Mouse (Mus musculus): ENCODE results near the gene Elovl2. TPM values are rescaled to one million over a fixed set of nuclear protein-coding genes. Genes with fewer than 3 reads are reported as not detected.
A peak's percentile ranks its signal among the peaks of the same experiment; 100 is the strongest.
"Not testable (repeated sequence)": the region's sequence is repeated elsewhere in the genome, so short reads cannot be mapped to it uniquely, and the experiment has no call there.

Elovl2 gene
- polyA plus RNA-seq, 2 experiments: 2.3 to 2.5 TPM

- Histone ChIP-seq H3K9me3 (ENCODE audit: control insufficient read depth, low read length) (no peaks in the 10 kb centered on the region), H3K4me1 (ENCODE audit: control insufficient read depth, insufficient read depth, low read length) (no peaks in the 10 kb centered on the region), H3K27me3 (ENCODE audit: control insufficient read depth, insufficient read depth, low read length) (no peaks in the 10 kb centered on the region), H3K4me2 (replicated peaks; ENCODE audit: low read depth, low read length, severe bottlenecking) (no peak overlapping the region), H3K4me3 (replicated peaks; ENCODE audit: low read length) (no peak overlapping the region), H3K36me3 (ENCODE audit: control insufficient read depth, insufficient read depth, low read length) (no peaks in the 10 kb centered on the region), H3K27ac (replicated peaks; ENCODE audit: low read depth, low read length) (no peak overlapping the region), H3K9ac (ENCODE audit: low read depth, low read length, severe bottlenecking) (no peak overlapping the region)
- DNase-seq (ENCODE audit: low spot score) (no peak), ATAC-seq (ENCODE audit: low FRiP score, low read depth) (no peak)
- 88% methylated on average over 3 of the region's 3 CpGs for WGBS
- TF ChIP-seq POLR2A (IDR thresholded peaks at IDR 0.05; ENCODE audit: borderline replicate concordance, extremely low read depth, insufficient read depth, insufficient read length): no peak
Observed at GRCm38 (mm10) chr13:41256962-41257361, 36.8 kb upstream of the Elovl2 start.

- Histone ChIP-seq H3K9me3 (ENCODE audit: control insufficient read depth, low read length) (no peaks in the 10 kb centered on the region), H3K4me2 (replicated peaks; ENCODE audit: low read depth, low read length, severe bottlenecking) (no peak overlapping the region), H3K4me3 (replicated peaks; ENCODE audit: low read length) (no peak overlapping the region), H3K27me3 (ENCODE audit: control insufficient read depth, insufficient read depth, low read length) (no peaks in the 10 kb centered on the region), H3K36me3 (ENCODE audit: control insufficient read depth, insufficient read depth, low read length) (no peaks in the 10 kb centered on the region), H3K4me1 (ENCODE audit: control insufficient read depth, insufficient read depth, low read length) (0 out of 2 replicates have a peak, but pooled peaks cover under 1% of the 10 kb centered on the region), H3K9ac (ENCODE audit: low read depth, low read length, severe bottlenecking) (no peak overlapping the region), H3K27ac (replicated peaks; ENCODE audit: low read depth, low read length) (no peak overlapping the region)
- 92% methylated on average over 5 of the region's 5 CpGs for WGBS
- ATAC-seq (ENCODE audit: low FRiP score, low read depth) (no peak), DNase-seq (ENCODE audit: low spot score) (no peak)
- TF ChIP-seq POLR2A (IDR thresholded peaks at IDR 0.05; ENCODE audit: borderline replicate concordance, extremely low read depth, insufficient read depth, insufficient read length): no peak
Observed at GRCm38 (mm10) chr13:41256126-41256525, 35.9 kb upstream of the Elovl2 start.

GRCm38 (mm10) chr13:41252736-41253135 is 32.5 kb upstream of the Elovl2 start:
- Histone ChIP-seq H3K9me3 (ENCODE audit: control insufficient read depth, low read length) (no peaks in the 10 kb centered on the region), H3K36me3 (ENCODE audit: control insufficient read depth, insufficient read depth, low read length) (no peaks in the 10 kb centered on the region), H3K4me2 (replicated peaks; ENCODE audit: low read depth, low read length, severe bottlenecking) (no peak overlapping the region), H3K27ac (replicated peaks; ENCODE audit: low read depth, low read length) (no peak overlapping the region), H3K4me1 (ENCODE audit: control insufficient read depth, insufficient read depth, low read length) (0 out of 2 replicates have a peak, but pooled peaks cover 5% of the 10 kb centered on the region), H3K9ac (ENCODE audit: low read depth, low read length, severe bottlenecking) (no peak overlapping the region), H3K4me3 (replicated peaks; ENCODE audit: low read length) (no peak overlapping the region), H3K27me3 (ENCODE audit: control insufficient read depth, insufficient read depth, low read length) (no peaks in the 10 kb centered on the region)
- 95% methylated on average over 7 of the region's 7 CpGs for WGBS
- DNase-seq (ENCODE audit: low spot score): no peak
- TF ChIP-seq POLR2A (IDR thresholded peaks at IDR 0.05; ENCODE audit: borderline replicate concordance, extremely low read depth, insufficient read depth, insufficient read length): no peak
- ATAC-seq (ENCODE audit: low FRiP score, low read depth): no peak

GRCm38 (mm10) chr13:41252141-41252540 is 31.9 kb upstream of the Elovl2 start:
- H3K4me3 ChIP-seq (replicated peaks; ENCODE audit: low read length): no peak overlapping the region
- WGBS: 80% methylated on average over 6 of the region's 6 CpGs
- H3K27ac ChIP-seq (replicated peaks; ENCODE audit: low read depth, low read length): no peak overlapping the region
- no peaks in the 10 kb centered on the region for H3K9me3 ChIP-seq (ENCODE audit: control insufficient read depth, low read length)
- H3K27me3 ChIP-seq (ENCODE audit: control insufficient read depth, insufficient read depth, low read length): no peaks in the 10 kb centered on the region
- TF ChIP-seq POLR2A (IDR thresholded peaks at IDR 0.05; ENCODE audit: borderline replicate concordance, extremely low read depth, insufficient read depth, insufficient read length): no peak
- H3K36me3 ChIP-seq (ENCODE audit: control insufficient read depth, insufficient read depth, low read length): no peaks in the 10 kb centered on the region
- H3K4me2 ChIP-seq (replicated peaks; ENCODE audit: low read depth, low read length, severe bottlenecking): no peak overlapping the region
- DNase-seq (ENCODE audit: low spot score) (no peak), ATAC-seq (ENCODE audit: low FRiP score, low read depth) (no peak)
- H3K4me1 ChIP-seq (ENCODE audit: control insufficient read depth, insufficient read depth, low read length): 0 out of 2 replicates have a peak, but pooled peaks cover 5% of the 10 kb centered on the region
- no peak overlapping the region for H3K9ac ChIP-seq (ENCODE audit: low read depth, low read length, severe bottlenecking)

GRCm38 (mm10) chr13:41251667-41252066 is 31.5 kb upstream of the Elovl2 start:
- ATAC-seq (ENCODE audit: low FRiP score, low read depth): no peak
- H3K27me3 ChIP-seq (ENCODE audit: control insufficient read depth, insufficient read depth, low read length): no peaks in the 10 kb centered on the region
- H3K36me3 ChIP-seq (ENCODE audit: control insufficient read depth, insufficient read depth, low read length): no peaks in the 10 kb centered on the region
- no peak overlapping the region for H3K4me2 ChIP-seq (replicated peaks; ENCODE audit: low read depth, low read length, severe bottlenecking)
- no peak overlapping the region for H3K4me3 ChIP-seq (replicated peaks; ENCODE audit: low read length)
- no peak overlapping the region for H3K27ac ChIP-seq (replicated peaks; ENCODE audit: low read depth, low read length)
- no peak for TF ChIP-seq POLR2A (IDR thresholded peaks at IDR 0.05; ENCODE audit: borderline replicate concordance, extremely low read depth, insufficient read depth, insufficient read length)
- 84% methylated on average over 5 of the region's 5 CpGs for WGBS
- 0 out of 2 replicates have a peak, but pooled peaks cover 5% of the 10 kb centered on the region for H3K4me1 ChIP-seq (ENCODE audit: control insufficient read depth, insufficient read depth, low read length)
- no peaks in the 10 kb centered on the region for H3K9me3 ChIP-seq (ENCODE audit: control insufficient read depth, low read length)
- DNase-seq (ENCODE audit: low spot score): no peak
- H3K9ac ChIP-seq (ENCODE audit: low read depth, low read length, severe bottlenecking): no peak overlapping the region

GRCm38 (mm10) chr13:41251232-41251631 is 31.0 kb upstream of the Elovl2 start:
- not testable (repeated sequence) for H3K27me3 ChIP-seq (ENCODE audit: control insufficient read depth, insufficient read depth, low read length); H3K4me3 ChIP-seq (replicated peaks; ENCODE audit: low read length); H3K9me3 ChIP-seq (ENCODE audit: control insufficient read depth, low read length); H3K4me1 ChIP-seq (ENCODE audit: control insufficient read depth, insufficient read depth, low read length); H3K27ac ChIP-seq (replicated peaks; ENCODE audit: low read depth, low read length); DNase-seq (ENCODE audit: low spot score); H3K9ac ChIP-seq (ENCODE audit: low read depth, low read length, severe bottlenecking); ATAC-seq (ENCODE audit: low FRiP score, low read depth); H3K36me3 ChIP-seq (ENCODE audit: control insufficient read depth, insufficient read depth, low read length)
- WGBS: 83% methylated on average over 5 of the region's 5 CpGs
- H3K4me2 ChIP-seq (replicated peaks; ENCODE audit: low read depth, low read length, severe bottlenecking): peak overlapping the region; percentile 71; the same call in 1 of the 2 replicates

Measured in limb, embryonic 14.5 days (tissue).